Mouse (Mus musculus) lung, adult 18-20 months (tissue): ENCODE measurements around the gene Bcl9l.
A peak's percentile ranks its signal among the peaks of the same experiment; 100 is the strongest.

Experiments used
- DNase-seq, 2 experiments: peaks; one replicate each; pipeline ENCODE4 v3.0.0; 2022; ENCODE audit warnings: mixed read lengths in 2 of 2

Bcl9l gene

GRCm38 (mm10) chr9:44483510-44484044, 952 bp downstream of the Bcl9l start:
- DNase-seq: peak; percentile 86 to 91

- no peak for DNase-seq
These were observed 1.9 kb downstream of the Bcl9l start for GRCm38 (mm10) chr9:44484311-44485104.

DNA sequence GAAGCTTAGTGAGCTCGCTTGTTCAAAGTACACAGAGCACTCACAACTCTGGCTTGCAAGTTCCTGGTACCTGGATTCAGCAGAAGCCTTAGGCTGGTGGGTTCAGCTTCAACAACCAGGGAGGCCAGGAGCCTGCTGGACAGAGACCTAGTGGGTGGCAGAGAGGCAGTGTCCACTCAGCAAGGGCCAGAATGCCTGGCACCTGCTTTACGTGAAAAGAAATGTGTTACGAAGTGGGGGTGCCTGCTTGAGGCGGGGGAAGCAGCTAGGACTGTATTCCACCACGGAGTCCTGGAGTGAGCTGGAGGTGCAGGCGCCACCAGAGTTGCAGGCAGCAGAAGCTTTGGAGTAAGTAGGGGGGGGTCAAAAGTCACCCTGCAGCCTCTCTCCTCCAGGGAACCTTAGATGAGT, 2.5 kb downstream of the Bcl9l start:
- DNase-seq: no peak

DNA sequence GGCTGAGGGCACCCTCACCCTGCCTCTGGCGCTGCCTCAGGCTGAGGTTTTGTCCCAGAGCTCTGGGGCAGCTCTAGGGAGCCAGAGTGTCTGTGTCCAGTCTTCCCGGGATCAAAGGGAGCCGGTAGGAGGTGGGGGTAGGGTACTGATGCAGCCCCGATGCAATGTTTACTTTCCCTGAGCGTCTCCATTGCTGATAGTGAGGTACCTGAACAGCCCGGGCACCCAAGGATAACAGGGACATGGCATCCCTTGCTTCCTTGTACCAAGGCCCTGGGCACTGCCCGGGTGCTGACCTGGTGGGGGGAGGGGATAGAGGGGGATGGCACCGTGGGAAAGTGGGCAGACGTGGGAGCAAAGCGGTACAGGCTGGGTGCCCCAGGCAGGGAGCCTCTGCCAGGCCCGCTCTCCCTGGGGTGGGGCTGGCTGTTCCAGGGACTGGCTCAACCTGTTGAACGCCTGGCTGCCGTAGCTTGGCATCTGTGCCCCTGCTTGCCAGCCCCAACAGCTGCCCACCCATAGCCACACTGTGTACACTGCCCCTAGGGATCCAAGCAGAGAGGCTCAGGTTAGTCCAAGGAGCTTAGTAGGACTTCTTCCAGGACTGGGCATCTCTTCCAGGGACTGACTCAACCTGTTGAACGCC, 3.0 kb downstream of the Bcl9l start:
- peak; percentile 77 to 80 for DNase-seq

DNA sequence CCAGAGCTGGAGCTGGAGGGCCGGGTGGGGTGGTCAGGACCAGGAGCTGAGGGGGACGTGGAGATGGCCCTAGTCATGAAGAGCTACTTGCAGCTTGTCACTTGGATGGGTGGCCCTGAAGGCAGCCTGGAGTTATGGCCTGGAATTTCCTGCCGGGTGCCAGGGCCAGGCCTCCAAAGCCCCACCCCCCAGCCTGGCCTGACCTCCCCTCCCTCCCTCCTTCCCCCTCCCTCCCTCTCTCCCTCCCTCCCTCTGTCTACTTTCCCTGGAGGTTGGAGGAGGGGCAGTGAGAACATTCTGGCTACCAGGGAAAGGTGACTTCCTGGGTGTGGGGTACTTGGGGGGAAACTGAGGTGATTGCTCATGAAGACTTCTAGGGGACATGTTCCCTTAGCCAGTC, 3.7 kb downstream of the Bcl9l start:
- peak; percentile 76 to 82 for DNase-seq

DNA sequence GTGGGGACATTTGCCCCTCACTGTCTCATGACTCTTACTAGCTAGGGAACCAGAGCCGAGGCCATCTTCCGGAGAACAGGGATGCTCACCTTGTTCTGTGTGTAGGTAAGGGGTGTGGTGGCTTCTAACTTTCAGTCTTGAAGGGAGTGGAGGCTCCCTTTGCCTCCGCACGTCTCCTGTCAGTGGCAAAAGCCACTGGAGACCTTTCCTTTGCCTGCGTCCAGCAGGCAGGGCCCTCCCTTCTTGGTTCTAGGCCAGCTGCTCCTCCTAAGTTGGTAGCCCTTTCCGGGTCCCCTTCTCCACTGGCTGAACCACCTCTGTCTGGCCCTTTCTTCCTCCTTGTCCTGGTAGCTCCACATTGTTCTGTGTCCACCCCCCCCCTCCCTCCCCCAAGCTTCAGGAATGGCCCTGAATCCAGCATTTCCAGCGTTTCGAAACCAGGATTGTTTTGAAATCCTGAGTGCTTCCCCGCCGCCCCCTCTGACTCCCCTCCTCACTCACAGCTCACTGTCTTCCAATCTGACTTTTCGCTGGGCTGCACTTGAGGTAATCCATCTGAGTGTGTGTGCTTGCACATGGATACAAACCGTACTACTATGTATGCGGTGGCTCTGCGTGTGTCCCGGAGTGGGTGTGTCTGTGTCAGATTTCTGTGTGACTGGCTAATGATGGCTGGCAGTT, 4.3 kb downstream of the Bcl9l start:
- peak; percentile 84 to 92 for DNase-seq

GRCm38 (mm10) chr9:44487441-44487840, 4.8 kb downstream of the Bcl9l start:
- peak; percentile 95 to 98 for DNase-seq

- peak; percentile 54 to 70 for DNase-seq
These were observed 5.8 kb downstream of the Bcl9l start for GRCm38 (mm10) chr9:44488416-44488815.

- peak; percentile 80 to 88 for DNase-seq
These were observed 6.3 kb downstream of the Bcl9l start for GRCm38 (mm10) chr9:44488855-44489381.

DNA sequence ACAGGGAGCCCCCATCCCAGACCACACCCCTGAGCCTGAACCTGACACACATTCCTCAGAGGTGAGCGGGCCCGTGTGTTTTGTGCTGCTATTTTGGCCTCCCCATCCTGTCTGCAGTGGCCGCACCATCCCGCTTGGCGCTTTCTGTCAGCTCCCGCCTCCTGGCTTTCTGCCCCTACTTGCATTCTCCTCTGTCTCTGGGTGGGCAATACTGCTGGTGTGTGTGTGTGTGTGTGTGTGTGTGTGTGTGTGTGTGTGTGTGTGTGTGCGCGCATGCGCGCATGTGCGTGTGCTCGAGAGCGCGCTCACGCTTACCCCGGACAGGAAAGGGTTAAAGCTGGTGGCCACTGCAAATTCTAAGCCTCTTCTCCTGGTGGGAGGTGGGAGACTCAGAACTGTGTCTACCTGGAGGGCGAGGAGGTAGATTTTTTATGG, 7.0 kb downstream of the Bcl9l start:
- peak in 1 of 2 experiments; percentile 56 for DNase-seq

- peak; percentile 81 to 90 for DNase-seq
These were observed 7.7 kb downstream of the Bcl9l start for GRCm38 (mm10) chr9:44490086-44490967.

GRCm38 (mm10) chr9:44491351-44491750, 8.7 kb downstream of the Bcl9l start:
- no peak for DNase-seq

DNA sequence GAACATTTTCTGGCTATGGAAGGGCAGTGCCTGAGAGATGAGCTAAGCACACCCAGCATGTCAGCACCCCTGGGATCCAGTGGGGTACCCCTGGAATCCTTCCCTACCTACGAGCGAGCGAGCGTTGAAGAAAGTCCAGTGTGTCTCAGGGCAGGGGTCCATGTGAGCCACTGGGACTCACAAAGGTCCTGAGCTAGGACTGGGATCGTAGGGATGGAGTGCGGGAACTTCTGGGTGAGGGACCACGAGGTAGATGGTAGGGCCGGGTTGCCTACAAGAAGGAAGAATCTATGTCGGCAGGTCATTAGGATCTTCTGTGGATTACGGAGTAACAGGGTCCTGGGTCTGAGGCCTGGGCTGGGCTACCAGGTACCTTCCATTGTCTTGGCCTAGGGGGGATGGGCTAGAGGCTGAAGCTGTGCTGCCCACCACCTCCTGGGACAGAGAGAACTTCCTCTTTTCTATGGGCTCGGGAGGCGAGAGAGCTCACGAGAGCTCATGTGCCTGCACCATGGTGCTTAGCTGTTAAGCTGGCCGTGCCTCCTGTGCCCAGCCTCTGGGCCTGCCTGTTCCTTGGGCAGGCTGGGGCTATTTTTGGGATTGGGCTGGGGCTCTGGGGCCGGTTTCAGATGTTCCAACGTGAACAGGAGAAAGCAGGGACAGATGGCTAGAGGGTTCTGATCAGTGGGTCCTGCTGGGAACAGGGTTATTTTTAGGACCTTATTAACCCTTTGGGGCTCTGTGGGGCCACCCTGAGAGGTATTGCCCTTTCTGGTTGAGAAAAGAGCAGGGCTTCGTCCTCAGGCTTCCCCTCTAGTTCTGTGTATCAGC, 10.2 kb downstream of the Bcl9l start:
- no peak for DNase-seq

DNA sequence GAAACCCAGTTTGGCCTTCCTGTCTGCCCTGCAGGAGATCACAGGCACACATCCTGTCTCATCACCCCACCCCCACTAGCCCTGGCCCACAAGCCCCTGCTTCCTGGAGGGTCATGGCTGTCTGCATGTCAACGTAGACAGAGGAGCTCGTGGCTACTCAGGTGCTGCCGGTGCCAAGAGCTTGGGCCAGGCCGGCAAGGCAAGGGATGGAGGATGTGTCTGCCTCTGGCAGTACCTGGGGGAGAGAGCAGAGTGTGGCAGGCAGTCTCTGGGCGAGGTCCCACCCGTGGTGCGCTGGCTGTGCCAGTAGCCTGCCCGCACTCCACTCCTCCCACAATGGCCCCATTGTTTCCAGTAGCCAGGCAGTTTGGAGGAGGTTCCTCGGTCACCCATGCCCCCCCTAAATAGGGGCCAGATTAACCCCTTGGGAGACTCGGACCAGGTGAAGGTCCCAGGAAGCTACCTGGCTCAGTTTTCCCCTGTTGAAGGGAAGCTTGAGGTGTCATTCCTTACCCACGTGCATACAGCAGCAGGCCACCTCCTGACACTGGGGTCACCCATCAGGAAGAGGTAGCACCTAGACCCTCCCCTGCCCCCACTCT, 11.7 kb downstream of the Bcl9l start:
- peak; percentile 62 to 70 for DNase-seq

DNA sequence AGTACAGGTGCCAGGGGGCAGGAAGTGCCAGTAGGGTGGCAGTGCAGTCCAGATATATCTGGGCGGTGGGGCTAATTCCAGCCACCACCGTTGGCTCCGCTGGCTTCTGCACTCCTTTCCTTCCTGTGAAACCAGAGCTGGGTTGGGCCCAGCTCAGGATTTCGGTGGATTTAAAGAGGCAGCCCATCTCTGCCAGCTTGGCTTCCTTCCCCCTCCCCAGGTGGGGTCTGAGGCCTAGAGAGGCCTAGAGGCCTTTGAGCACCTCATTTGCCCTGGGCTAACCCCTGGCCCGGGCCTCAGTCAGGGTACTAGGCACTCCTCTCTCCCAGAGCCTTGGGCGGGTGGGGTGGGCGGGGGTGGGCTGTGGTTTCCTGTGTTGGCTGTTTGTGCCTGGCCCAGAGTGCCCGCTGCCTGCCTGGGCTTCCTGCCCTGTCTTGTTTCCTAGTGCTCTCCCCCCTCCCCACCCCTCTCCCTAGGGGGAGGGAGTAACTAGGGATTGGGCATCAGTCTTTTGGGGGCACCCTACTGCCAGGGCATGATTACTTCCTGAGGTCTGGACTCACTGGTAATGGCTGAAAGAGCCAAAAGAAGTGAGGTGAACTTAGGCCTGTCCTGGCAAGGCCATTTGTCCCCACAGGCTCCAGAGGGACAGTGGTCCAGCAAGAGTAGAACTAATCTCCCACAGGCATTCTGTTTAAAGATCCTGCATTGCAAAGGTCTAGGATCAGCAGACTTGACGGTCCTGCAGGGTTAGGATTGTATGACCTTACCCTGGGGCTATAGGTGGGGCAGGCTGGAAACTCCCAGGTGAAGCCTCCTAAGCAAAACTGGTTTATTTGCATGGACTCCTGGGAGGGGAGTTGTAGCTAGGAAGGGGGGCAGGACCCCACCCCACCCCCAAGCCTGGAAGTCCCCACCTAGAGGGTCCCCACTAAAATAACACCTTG, 12.5 kb downstream of the Bcl9l start:
- DNase-seq: peak; percentile 67 to 83

DNA sequence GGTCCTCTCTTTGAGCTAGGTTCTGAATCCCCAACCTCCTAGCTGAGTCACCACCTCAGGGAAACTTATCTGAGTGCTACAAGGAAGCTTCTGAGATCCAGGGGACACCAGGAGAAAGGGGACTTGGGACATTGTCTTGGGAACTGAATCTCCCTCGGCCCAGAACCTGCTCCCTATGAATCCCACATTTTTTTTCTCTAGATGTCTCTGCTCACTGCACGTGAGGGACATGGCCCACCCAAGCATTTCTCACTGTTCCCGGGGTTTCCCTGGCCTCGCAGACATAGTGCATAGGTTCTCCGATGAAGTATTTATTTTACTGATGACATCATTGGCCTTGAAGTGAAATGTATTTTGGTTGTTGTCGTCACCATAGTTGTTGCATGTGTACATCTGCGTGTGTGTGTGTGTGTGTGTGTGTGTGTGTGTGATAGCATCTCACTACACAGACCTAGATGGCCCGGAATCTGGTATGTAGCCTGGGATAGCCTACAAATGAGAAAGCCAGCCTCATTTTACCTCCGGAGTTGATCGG, 13.3 kb downstream of the Bcl9l start:
- no peak for DNase-seq

DNA sequence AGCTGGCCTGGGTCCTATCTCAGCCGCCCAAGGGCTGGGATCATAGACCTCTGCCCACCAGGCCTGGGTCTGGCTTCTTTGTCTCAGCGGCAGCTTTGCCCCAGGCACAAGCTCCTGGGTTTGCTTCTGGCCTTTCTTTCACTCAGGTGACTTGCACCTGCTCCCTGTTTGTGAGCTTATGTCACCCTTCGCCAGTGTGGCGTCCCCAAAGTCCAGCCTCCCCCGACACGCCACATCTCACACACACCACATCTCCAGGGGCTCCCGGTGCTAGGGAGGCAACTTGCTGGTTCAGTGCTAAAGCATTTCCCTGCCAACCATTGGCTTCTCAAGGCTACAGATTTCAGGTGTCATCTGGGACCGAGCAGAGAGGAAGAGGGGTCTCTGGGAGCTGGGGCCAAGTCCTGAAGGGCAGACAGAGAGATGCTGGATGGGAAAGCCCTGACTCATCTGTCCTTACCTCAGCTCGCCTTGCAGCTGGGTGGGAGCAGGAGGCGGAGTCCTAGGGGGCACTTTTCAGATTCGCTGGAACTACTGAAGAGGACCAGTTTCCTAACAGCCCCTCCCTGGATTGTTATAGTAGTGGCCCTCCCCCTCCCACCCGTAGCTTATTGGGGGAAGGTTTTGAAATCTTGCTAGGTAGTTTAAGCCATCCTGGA, 14.3 kb downstream of the Bcl9l start:
- DNase-seq: peak in 1 of 2 experiments; percentile 47

DNA sequence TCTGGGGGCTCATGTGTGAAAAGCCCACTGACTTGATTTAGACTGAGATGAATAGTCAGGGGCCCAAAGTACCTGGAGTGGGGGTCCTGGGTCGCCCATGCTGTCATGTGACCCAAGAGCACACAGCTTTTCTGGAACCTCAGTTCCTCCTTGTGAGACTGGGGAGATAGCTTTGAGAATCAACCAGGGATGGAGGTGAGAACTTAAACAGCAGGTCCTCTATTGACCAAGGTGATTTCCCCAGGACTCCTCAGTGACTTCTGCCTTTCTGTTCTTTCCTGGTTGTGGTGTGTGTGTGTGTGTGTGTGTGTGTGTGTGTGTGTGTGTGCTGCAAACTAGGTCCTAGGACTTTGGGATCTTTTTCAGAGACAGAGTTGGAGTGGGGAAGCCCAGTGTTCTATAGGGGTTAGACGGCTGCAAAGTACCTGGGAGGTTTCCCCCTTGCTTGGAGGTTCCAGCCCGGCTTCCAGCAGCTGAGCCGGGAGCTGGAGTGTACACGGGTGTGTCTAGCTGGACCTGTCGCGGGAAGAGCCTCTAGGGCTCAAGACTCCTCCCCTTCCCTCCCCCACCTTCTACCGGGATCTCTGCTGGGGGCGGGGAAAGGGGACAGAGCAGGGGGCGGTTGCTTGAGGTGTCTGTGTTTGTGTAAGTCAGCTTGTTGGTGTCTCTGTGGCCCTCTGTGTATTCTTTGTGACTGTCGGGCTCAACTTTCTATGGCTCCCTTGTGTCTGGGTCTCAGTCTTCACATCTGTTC, 15.2 kb downstream of the Bcl9l start:
- DNase-seq: peak; percentile 77 to 88
